Mouse (Mus musculus): ENCODE measurements around the gene Fkbp11. TPM values are rescaled to one million over a fixed set of nuclear protein-coding genes. Genes with fewer than 3 reads are reported as not detected.

Fkbp11 gene
- polyA plus RNA-seq, 1 experiment from 2014 or later = 7.2 TPM

DNA sequence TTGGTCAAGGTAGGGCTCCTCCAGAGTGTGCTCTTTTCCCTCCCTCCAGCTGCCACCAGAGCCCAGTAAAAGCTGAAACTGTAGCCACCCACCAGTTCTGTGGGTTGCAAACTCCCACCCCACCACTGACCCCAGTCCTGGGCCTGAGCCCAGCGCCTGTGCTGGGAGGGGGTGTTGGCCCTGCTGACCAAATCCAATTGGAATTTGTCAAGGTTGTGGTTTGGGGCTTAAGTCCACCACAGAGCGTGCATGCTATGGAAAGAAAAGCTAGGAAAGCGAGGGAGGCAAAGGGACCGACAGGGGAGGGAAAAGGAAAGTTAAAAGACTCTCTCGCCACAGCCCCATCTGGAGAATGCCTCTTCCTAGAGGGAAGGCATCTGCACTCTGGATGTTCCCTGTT, 40.3 kb upstream of the Fkbp11 start:
- Histone ChIP-seq H3K27me3 (ENCODE audit: control insufficient read depth, insufficient read depth, low read length) (peaks cover 69% of the 10 kb centered on the region), H3K27ac (no peak overlapping the region), H3K9me3 (ENCODE audit: control insufficient read depth, low read length) (no peaks in the 10 kb centered on the region), H3K4me3 (replicated peaks; ENCODE audit: low read length) (no peak overlapping the region), H3K4me2 (replicated peaks) (no peak overlapping the region), H3K9ac (no peak overlapping the region), H3K36me3 (replicated peaks; ENCODE audit: control insufficient read depth, insufficient read depth) (no peaks in the 10 kb centered on the region), H3K4me1 (replicated peaks; ENCODE audit: control insufficient read depth, insufficient read depth, low read length) (peaks cover 13% of the 10 kb centered on the region)
- WGBS = 16% methylated on average over 5 of the region's 5 CpGs
- DNase-seq (ENCODE audit: low spot score) = no peak
- ATAC-seq (ENCODE audit: low FRiP score) = no peak

DNA sequence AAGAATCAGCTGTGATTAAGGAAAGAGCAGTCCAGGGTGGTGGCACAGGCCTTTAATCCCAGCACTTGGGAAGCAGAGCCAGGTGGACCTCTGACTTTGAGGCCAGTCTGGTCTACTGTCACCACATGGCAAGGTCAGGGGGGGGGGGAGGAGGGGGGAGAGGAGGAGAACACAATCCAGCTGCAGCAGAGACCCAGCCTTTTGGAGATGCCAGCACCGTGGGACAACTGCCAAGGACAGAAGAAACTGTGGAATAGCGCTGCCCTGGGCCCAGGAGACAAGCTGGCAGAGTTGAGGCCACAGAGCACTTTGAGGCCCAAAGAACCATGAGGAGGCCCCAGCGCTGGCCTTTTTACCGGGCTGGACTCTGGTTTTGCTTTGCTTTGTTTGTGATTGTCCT, 37.9 kb upstream of the Fkbp11 start:
- Histone ChIP-seq H3K9me3 (ENCODE audit: control insufficient read depth, low read length) (no peaks in the 10 kb centered on the region), H3K27me3 (ENCODE audit: control insufficient read depth, insufficient read depth, low read length) (peaks cover 46% of the 10 kb centered on the region), H3K9ac (no peak overlapping the region), H3K4me2 (replicated peaks) (no peak overlapping the region), H3K4me3 (replicated peaks; ENCODE audit: low read length) (no peak overlapping the region), H3K27ac (no peak overlapping the region), H3K4me1 (replicated peaks; ENCODE audit: control insufficient read depth, insufficient read depth, low read length) (peaks cover 20% of the 10 kb centered on the region), H3K36me3 (replicated peaks; ENCODE audit: control insufficient read depth, insufficient read depth) (0 out of 2 replicates have a peak, but pooled peaks cover 4% of the 10 kb centered on the region)
- DNase-seq (ENCODE audit: low spot score) (no peak), ATAC-seq (ENCODE audit: low FRiP score) (no peak)
- WGBS = 65% methylated on average over 4 of the region's 4 CpGs

DNA sequence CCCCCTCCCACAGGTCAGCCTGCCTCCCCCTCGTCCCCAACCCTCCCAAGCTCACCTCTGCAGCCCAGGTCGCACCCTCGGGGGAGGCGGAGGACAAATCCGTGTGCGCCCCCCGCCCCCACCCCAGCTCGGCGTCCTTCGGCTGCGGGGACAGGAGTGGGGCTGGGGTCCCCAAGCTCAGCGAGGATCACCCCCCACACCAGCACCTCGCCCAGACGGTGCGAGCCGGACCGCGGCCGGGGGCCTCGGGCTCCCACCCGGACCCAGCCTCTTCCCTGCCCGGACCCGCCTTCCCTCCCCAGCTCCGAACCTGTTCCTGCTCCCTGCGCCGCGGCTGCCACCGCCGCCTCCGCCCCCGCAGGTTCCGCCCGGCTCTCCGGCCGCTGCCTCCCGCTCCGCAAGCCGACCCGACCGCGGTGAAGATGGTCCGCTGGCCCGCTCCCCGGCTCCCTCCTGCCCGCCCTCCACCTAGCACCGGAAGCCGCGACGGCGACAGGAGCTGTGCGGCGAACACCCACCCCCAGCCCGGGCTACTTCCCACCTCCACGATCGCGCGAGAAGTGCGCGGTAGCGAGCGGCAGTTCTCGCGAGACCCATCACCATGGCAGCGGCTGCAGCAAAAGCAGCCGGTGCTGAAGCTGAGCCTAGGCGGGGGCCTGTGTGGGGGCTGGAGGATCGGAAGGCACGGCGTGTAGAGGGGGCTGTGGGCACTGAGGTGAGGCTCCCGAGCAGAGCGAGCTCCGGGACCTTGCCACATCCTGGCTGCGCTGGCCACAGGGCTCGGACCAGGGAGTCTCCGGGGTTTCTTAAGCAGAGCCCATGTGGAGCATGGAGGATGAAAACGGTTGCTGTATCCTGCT, 34.9 kb upstream of the Fkbp11 start, which contains the start of gene Arf3:
TSS of gene Arf3 (minus strand) at position 545 of the 860 bp plus-strand sequence.
- DNase-seq (ENCODE audit: low spot score) = peak; percentile 96
- under 1% methylated on average over 72 of the region's 76 CpGs for WGBS

DNA sequence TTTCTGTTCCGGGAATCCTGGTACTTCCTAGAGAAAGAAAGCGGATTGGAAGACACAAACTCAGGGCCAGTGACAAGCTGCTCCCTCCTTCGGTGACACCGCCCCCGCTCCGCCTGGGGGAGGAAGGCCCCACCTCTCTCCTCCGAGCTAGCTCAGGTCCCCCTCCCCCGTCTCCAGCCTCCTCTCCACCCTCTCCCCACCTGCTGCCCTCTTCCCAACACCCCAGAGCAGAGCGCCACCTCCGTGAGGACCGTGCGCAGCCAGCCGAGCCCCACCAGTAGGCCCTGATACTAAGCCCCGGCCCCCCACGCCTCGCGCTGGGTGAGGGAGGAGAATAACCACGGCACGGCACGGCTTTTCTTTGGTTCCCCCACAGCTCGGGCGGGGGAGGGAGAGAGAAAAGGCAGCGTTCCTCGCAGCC, 34.2 kb upstream of the Fkbp11 start:
- WGBS = under 1% methylated on average over 13 of the region's 24 CpGs
- ATAC-seq (ENCODE audit: low FRiP score) = peak; percentile 61
- peak overlapping the region; percentile 92 for H3K9ac ChIP-seq
- peak overlapping the region; percentile 72 for H3K4me2 ChIP-seq (replicated peaks)
- H3K4me1 ChIP-seq (replicated peaks; ENCODE audit: control insufficient read depth, insufficient read depth, low read length) = peaks cover 20% of the 10 kb centered on the region
- peaks cover 14% of the 10 kb centered on the region for H3K27me3 ChIP-seq (ENCODE audit: control insufficient read depth, insufficient read depth, low read length)
- DNase-seq (ENCODE audit: low spot score) = peak; percentile 68
- peak overlapping the region; percentile 86 for H3K4me3 ChIP-seq (replicated peaks; ENCODE audit: low read length)
- H3K9me3 ChIP-seq (ENCODE audit: control insufficient read depth, low read length) = no peaks in the 10 kb centered on the region
- H3K27ac ChIP-seq = peak overlapping the region; percentile 92
- H3K36me3 ChIP-seq (replicated peaks; ENCODE audit: control insufficient read depth, insufficient read depth) = peaks cover 22% of the 10 kb centered on the region

More for the DNA sequence above, 34.9 kb upstream of the Fkbp11 start, which contains the start of gene Arf3:
- Histone ChIP-seq H3K36me3 (replicated peaks; ENCODE audit: control insufficient read depth, insufficient read depth) (peaks cover 22% of the 10 kb centered on the region), H3K4me3 (replicated peaks; ENCODE audit: low read length) (peak within 1 kb of the TSS; percentile 86), H3K27ac (peak within 1 kb of the TSS; percentile 92), H3K27me3 (ENCODE audit: control insufficient read depth, insufficient read depth, low read length) (peaks cover 17% of the 10 kb centered on the region), H3K4me2 (replicated peaks) (peak within 1 kb of the TSS; percentile 72), H3K9me3 (ENCODE audit: control insufficient read depth, low read length) (no peaks in the 10 kb centered on the region), H3K9ac (peak within 1 kb of the TSS; percentile 92), H3K4me1 (replicated peaks; ENCODE audit: control insufficient read depth, insufficient read depth, low read length) (peaks cover 20% of the 10 kb centered on the region)
- peak; percentile 97 for ATAC-seq (ENCODE audit: low FRiP score)

DNA sequence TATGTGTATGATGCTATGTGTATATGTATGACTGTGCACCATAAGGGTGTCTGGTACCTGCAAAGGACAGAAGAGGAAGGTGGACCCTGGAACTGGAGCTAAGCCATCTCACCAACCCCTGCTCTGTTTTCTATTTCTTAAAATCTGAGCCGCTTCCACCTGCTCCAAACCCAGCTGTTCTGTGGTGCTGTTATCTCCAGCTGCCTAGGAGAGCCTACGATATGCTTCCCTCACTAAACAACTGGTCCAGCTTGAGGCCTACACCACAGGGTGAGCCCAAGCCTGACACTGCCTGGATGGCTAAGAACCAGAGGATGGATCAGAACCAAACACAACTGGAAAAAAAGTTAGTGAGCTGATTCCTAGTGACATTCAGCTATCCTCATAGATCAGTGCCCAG, 26.1 kb upstream of the Fkbp11 start:
- no peaks in the 10 kb centered on the region for H3K9me3 ChIP-seq (ENCODE audit: control insufficient read depth, low read length)
- DNase-seq (ENCODE audit: low spot score) (no peak), ATAC-seq (ENCODE audit: low FRiP score) (no peak)
- no peak overlapping the region for H3K4me2 ChIP-seq (replicated peaks)
- H3K27ac ChIP-seq = no peak overlapping the region
- no peak overlapping the region for H3K4me3 ChIP-seq (replicated peaks; ENCODE audit: low read length)
- peaks cover 28% of the 10 kb centered on the region for H3K36me3 ChIP-seq (replicated peaks; ENCODE audit: control insufficient read depth, insufficient read depth)
- 90% methylated on average over 2 of the region's 2 CpGs for WGBS
- H3K9ac ChIP-seq = no peak overlapping the region
- no peaks in the 10 kb centered on the region for H3K4me1 ChIP-seq (replicated peaks; ENCODE audit: control insufficient read depth, insufficient read depth, low read length)
- H3K27me3 ChIP-seq (ENCODE audit: control insufficient read depth, insufficient read depth, low read length) = no peaks in the 10 kb centered on the region

DNA sequence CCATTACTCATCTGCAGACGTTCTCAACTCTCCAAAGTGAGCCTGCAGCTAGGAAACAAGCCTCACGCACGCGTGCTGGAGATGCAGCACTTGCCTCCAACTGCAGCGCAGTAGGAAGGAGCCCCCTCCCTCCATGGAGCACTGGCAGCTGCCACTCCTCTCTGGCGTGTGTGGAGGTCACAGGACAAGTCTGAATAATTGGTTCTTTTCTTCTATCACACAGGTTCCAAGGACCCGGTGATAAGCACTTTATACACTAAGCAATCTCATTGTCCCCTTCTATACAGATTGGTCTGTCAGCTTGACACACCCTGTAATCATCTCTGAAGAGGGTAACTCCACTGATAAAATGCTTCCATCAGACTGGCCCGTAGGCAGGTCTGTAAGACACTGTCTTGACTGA, 25.0 kb upstream of the Fkbp11 start:
- no peaks in the 10 kb centered on the region for H3K9me3 ChIP-seq (ENCODE audit: control insufficient read depth, low read length)
- ATAC-seq (ENCODE audit: low FRiP score) (no peak), DNase-seq (ENCODE audit: low spot score) (no peak)
- H3K4me3 ChIP-seq (replicated peaks; ENCODE audit: low read length) = no peak overlapping the region
- H3K4me1 ChIP-seq (replicated peaks; ENCODE audit: control insufficient read depth, insufficient read depth, low read length) = no peaks in the 10 kb centered on the region
- peaks cover 24% of the 10 kb centered on the region for H3K36me3 ChIP-seq (replicated peaks; ENCODE audit: control insufficient read depth, insufficient read depth)
- no peak overlapping the region for H3K9ac ChIP-seq
- H3K4me2 ChIP-seq (replicated peaks) = no peak overlapping the region
- H3K27ac ChIP-seq = no peak overlapping the region
- H3K27me3 ChIP-seq (ENCODE audit: control insufficient read depth, insufficient read depth, low read length) = no peaks in the 10 kb centered on the region
- 66% methylated on average over 8 of the region's 8 CpGs for WGBS

DNA sequence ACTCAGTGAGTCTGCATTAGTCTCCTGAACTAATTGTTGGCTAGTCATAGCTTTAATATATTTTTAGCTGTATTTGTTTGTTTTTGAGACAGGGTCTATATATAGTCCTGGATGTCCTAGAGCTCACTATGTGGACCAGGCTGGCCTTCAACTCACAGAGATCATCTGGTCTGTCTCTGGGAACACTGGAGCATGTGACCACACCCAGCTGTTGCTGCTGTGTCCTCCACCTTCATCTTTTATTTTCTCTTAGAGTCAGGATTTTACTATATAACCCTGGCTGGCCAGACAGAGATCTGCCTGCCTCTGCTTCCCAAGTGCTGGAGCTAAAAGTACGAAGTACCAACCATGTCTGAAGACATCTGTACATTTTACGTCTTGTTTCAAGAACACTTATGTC, 21.1 kb upstream of the Fkbp11 start:
- Histone ChIP-seq H3K9ac (no peak overlapping the region), H3K27me3 (ENCODE audit: control insufficient read depth, insufficient read depth, low read length) (no peaks in the 10 kb centered on the region), H3K9me3 (ENCODE audit: control insufficient read depth, low read length) (no peaks in the 10 kb centered on the region), H3K4me2 (replicated peaks) (no peak overlapping the region), H3K36me3 (replicated peaks; ENCODE audit: control insufficient read depth, insufficient read depth) (peaks cover 11% of the 10 kb centered on the region; the same call in 1 of the 2 replicates), H3K27ac (no peak overlapping the region), H3K4me1 (replicated peaks; ENCODE audit: control insufficient read depth, insufficient read depth, low read length) (no peaks in the 10 kb centered on the region), H3K4me3 (replicated peaks; ENCODE audit: low read length) (no peak overlapping the region)
- WGBS = 96% methylated on average over 2 of the region's 2 CpGs
- ATAC-seq (ENCODE audit: low FRiP score) (no peak), DNase-seq (ENCODE audit: low spot score) (no peak)

DNA sequence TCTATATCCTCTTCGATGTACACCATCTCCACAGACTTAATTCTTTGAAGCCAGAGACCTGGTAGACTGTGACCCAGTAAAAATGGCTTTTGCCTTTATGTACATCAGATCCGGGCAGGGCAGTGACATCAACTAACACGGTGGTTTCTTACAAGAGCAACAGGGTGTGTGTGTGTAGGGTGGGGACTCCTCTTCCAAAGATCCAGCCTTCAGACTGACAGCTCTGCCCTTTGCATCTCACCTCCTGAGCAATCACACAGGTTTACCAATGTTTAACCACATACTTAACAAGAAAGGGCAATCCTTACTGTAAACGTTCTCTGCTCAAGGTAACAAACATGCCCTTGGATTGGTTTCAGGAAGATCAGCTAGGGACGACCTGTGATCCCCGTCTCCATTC, 19.3 kb upstream of the Fkbp11 start:
- no peak for ATAC-seq (ENCODE audit: low FRiP score)
- no peaks in the 10 kb centered on the region for H3K27me3 ChIP-seq (ENCODE audit: control insufficient read depth, insufficient read depth, low read length)
- H3K4me2 ChIP-seq (replicated peaks) = no peak overlapping the region
- H3K9ac ChIP-seq = no peak overlapping the region
- no peak overlapping the region for H3K4me3 ChIP-seq (replicated peaks; ENCODE audit: low read length)
- DNase-seq (ENCODE audit: low spot score) = no peak
- 86% methylated on average over 6 of the region's 6 CpGs for WGBS
- no peaks in the 10 kb centered on the region for H3K9me3 ChIP-seq (ENCODE audit: control insufficient read depth, low read length)
- peaks cover 16% of the 10 kb centered on the region; the same call in 1 of the 2 replicates for H3K36me3 ChIP-seq (replicated peaks; ENCODE audit: control insufficient read depth, insufficient read depth)
- no peaks in the 10 kb centered on the region for H3K4me1 ChIP-seq (replicated peaks; ENCODE audit: control insufficient read depth, insufficient read depth, low read length)
- no peak overlapping the region for H3K27ac ChIP-seq

DNA sequence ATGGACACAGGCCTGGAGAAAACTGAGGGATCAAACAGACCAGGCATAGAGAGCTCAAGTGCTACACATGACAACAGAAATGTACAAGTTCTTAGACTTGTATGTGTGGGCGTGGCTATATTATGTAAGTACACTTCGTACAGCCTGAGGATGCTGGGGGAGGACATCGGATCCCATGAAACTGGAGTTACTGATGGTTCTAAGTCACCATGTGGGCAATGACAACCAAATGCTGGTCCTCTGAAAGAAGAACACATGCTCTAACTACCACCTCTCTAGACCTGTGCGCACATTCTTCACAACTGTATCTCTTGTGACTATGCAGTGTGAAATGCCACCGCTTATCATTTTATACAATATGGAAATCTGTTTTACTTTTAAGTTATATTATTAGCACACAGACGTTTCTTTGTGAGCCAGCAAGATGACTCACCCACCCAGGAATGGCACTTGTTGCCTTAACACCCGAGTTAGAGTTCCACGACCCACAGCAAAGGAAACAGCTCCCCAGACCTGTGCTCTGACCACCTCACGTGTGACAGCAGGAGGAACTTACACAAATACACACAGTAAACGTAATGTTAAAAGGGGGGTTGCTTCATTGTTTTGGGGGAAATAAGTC, 18.5 kb upstream of the Fkbp11 start:
- 87% methylated on average over 10 of the region's 10 CpGs for WGBS
- Histone ChIP-seq H3K4me2 (replicated peaks) (no peak overlapping the region), H3K36me3 (replicated peaks; ENCODE audit: control insufficient read depth, insufficient read depth) (peaks cover 25% of the 10 kb centered on the region), H3K4me3 (replicated peaks; ENCODE audit: low read length) (no peak overlapping the region), H3K9me3 (ENCODE audit: control insufficient read depth, low read length) (no peaks in the 10 kb centered on the region), H3K27me3 (ENCODE audit: control insufficient read depth, insufficient read depth, low read length) (no peaks in the 10 kb centered on the region), H3K9ac (no peak overlapping the region), H3K4me1 (replicated peaks; ENCODE audit: control insufficient read depth, insufficient read depth, low read length) (no peaks in the 10 kb centered on the region), H3K27ac (no peak overlapping the region)
- DNase-seq (ENCODE audit: low spot score) (no peak), ATAC-seq (ENCODE audit: low FRiP score) (no peak)
